Mouse (Mus musculus) myocyte (in vitro differentiated cells): ENCODE data around the gene Gna12.

Experiments
- CEBPB ChIP-seq: IDR thresholded peaks from 2 replicates; pipeline ENCODE4 v1.6.1; 2011; ENCODE audit warnings: mild to moderate bottlenecking, moderate library complexity; ENCODE audit not compliant: poor library complexity, insufficient read depth, severe bottlenecking
- TCF12 ChIP-seq: IDR thresholded peaks from one replicate; pipeline ENCODE4 v1.6.1; 2011; ENCODE audit warnings: mild to moderate bottlenecking, control low read depth; ENCODE audit not compliant: poor library complexity, insufficient read depth, severe bottlenecking

GRCm38 (mm10) chr5:140872532-140873038 lies 42.4 kb upstream of the Gna12 start:
- TF ChIP-seq CEBPB (no peak), TCF12 (no peak)
